Mouse (Mus musculus) thymus, postnatal 0 days (tissue): Measurements from ENCODE around the gene Ppcs. TPM values are rescaled to one million over a fixed set of nuclear protein-coding genes. Genes with fewer than 3 reads are reported as not detected.

Source experiments
- DNase-seq: peaks from one replicate; pipeline ENCODE4 v3.0.0-alpha.2; 2015; ENCODE audit warnings: low spot score
- polyA plus RNA-seq: library from polyadenylated mRNA; unstranded; fragments of >200 nt; fragmentation: Nextera tagmentation; extraction: Ambion mirVana; gene quantifications from 2 replicates; pipeline ENCODE4 v1.2.1, GENCODE M21; 2015

Ppcs gene
- polyA plus RNA-seq: 41.9 and 43.8 TPM in 2 replicates

DNA sequence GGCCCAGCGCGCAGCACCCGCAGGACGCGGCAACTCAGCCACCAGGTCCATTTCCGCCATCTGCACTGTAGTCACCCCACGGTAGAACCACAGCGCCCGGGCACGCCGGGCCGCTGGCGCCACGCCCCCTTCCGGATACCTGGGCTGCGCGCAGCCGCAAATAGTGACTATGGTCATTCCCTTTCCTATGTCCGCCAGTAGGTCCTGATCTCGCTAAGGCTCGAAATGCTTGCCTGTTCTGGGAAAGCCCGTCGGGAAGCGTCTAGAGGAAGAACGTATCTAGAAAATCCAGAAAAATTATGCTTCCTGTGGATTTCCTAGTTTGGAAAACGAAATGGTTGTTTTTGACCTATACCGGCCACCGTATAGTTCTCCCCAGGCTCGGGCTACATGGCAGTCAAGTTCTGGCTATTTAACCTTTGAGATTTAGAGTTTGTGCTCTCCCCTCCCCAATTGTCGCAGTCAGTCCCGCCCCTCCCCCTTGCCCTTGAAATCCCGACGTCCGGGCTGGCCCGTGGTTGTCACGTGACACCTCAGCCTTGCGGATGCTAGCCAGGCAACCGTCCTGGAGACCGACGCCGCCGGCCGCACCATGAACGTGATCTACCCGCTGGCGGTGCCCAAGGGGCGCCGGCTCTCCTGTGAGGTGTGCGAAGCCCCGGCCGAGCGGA is at the start of gene Ppcs, which contains the start of gene Zmynd12:
Ppcs (minus strand) TSS at position 127 of the 671 bp plus-strand sequence.
Zmynd12 (plus strand) TSS at position 521 of the 671 bp plus-strand sequence.
- DNase-seq: peak; percentile 88

DNA sequence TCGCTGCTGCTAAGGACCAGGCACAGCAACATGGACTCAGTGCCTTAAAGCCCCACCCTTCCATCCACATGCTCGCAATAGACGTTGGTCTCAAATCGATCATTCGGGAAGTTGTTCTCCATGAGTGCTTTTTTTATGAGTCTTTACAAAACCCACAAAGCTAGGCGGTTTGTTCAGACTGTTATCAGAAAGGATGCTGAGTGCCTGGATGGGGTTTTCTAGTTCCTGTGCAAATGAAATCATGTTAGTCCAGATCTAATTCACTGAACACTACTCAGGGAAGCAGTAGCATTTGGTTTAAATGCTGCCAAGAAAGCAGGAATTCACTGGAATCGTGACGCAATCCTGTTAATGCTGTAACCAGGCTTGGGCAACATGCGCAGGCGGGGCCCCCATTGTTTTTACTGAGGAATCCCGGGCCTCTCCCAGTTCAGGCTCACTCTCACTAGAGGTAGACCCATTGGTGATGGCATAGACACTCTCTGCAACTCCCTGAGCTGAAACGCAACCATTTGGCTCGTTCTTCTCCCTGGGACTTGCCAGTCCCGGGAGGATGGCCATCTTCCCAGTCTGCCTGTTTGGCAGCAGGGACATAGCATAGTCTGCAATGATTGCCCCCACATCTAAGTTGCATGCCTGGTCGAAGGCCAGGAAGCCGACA is 45.6 kb upstream of the Ppcs start:
- no peak for DNase-seq

DNA sequence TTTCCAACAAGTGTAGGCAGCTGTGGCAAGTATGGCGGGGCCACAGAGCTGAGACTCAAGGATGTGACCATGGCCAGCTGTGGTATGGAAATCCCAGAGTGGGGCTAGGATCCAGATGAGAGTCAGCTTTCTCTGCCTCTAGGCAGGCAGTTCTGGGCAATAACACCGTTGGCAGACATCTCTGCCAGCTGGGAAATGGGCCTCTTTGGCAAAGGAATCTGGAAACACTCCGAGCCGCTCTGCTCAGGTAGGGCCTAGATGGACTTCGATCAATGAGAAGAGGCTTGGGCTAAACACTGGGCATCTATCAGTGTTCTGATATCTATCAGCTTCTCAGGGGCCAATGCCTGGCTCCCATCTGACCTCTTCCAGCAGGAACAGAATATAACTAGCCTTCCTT is 43.6 kb upstream of the Ppcs start:
- no peak for DNase-seq

DNA sequence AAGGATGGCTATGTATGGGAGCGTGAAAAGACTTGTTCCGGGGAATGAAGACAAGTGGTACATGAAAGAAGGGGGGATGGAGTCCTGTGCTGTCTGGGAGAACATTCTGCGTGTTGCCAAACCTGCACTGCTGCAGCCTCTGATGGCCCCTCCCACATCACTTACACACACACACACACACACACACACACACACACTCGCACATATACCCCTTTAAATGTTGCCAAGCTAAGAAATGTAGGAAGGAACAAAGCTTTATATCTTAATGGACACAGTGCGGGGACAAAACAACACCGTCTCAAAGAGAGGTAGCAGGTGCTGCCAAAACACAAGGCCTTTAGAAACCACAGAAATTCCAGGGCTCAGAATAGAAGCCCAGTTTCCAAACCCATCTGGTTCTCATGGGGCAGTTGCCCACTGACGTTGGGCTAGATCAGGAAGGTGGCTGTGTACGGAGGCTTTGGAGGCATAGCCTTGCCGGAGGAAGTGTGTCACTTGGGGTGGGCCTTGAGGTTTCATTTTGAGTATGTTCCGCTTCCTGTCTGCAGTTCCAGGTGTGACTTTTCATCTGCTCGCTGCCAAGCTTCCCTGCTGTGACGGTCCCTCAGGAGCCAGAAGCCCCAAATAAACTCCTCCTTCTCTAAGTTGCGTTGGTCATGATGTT is 41.7 kb upstream of the Ppcs start:
- peak; percentile 76 for DNase-seq

DNA sequence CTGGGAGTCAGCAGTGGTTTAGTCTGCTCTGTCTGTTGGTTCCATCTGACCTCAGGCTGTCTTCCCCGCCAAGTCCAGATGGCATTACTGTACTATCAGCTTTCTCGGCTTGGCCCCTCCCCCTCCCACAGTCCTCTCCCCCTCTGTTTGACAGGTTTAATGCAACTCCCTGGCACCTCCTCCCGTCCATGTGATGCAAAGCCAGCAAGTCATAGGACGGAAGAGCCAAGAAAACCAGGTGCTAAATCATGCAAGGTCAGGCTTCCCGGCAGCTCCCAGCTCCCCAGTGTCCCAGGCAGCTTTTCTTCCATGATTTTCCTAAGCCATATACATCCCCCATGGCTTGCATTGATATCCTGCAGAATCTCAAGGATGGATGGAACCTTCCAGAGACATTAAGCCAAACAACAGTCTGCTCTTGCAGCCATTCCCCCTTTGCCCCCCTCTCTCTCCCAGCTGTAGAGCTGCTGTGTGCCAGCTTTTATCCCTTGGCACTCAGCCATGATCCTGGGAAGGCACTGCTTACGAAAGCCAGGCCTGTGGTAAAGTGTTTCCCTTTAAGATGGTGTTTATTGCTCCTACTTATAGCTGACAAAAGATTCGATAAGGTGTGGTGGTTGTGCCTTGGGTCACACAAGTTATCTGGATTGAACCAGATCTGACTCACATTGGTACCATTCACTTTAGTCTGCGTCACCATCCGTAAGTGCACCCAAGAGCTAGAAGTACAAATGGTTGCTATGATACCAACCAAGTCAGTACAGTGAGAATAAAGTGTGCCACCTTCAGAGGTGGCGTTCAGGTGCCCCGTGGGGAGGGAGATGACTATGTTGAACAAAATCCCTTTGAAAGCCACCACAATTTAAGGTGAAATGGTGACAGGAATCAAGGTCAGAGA is 40.9 kb upstream of the Ppcs start:
- no peak for DNase-seq

DNA sequence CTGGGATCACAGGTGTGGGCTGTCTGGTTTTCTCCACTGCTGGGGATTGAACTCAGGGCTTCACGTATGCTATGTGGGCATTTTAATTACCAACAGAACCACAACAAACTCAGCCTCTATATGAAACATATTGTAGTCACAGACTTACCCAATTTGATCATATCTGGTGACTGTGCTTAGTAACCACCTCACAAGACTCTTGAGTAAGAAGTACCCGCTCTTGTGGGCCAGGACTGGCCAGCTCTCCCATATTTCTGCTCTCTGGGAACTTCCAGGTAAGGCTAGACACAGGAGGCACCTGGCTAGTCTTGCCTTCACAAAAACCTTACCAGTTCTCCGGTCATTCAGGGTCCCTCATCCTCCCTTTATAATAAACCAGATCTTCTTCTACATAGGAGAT is 40.2 kb upstream of the Ppcs start:
- DNase-seq: no peak

DNA sequence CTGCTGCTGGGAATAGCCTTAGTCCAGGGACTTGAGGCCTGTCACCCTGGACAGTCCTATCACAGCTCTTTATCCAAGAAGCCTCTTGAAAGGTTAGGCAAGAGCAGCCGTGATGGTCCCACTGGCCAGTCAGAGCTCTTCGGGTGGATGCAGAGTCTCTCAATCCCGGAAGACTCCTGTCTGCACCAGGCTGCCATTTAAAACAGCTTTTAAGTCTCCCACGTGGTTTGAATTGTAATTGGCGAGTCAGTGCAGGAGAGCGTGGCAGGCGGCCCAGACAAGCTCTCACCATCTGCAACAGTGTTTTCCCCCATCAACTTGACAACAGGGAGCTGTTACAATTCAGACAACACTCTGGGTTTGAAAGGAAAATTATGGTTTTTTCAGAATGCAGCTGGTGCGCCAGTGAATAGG is 38.5 kb upstream of the Ppcs start:
- DNase-seq: no peak

DNA sequence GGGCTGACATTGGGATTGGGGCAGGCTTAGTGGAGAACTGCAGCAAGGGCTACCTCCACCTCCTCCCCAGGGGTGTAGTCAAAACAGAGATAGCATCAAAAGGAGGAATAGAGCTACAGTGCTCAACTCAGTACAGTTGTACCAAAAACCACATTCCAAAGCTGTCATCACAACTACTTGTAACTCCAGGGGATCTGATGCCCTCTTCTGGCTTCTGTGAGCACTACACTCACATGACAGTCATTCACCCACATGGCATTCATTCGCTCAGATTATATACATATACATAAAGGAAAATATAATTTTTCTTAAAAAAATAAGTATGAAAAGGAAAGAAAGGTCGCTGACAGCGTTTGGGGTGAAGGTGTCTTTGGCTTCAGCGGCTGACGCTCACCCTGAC is 38.1 kb upstream of the Ppcs start:
- peak; percentile 51 for DNase-seq

DNA sequence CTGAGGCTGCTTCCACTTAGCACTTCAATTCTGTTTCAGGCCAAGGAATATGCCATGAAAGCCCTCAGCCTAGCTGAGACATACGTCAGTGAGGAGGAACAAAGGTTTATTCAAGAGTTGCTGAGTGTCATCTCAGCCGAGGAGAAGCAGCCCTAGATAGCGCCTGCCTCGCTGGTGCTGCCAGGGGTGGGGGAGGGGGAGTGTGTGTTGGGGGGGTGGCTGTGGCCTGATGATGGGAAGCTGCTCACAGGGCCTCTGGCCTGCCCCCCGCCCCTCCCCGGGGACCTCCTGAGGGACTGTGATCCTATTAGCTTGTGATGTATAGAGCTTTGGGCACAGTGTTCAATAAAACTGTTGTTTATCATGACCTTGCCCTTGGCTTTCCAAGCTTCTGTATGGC is 31.3 kb upstream of the Ppcs start:
- no peak for DNase-seq

DNA sequence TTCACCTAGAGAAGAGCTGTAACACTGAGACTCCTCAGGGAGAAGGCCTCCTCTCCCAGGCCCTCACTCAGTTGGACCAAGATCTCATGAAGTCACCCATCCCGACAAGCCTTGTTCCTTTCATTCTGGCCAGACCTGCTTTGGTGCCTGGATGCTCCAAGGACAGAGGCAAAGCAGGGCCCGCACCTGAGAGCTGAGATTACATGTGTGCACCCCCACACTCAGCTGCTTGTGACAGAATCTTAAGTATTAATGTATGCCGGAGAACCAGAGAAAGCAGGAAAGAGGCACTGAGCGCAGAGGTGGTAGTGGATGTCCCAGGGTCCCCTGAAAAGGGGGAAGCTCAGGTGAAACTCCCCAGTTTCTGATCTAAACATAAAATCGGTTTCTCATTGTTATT is 30.9 kb upstream of the Ppcs start:
- no peak for DNase-seq

DNA sequence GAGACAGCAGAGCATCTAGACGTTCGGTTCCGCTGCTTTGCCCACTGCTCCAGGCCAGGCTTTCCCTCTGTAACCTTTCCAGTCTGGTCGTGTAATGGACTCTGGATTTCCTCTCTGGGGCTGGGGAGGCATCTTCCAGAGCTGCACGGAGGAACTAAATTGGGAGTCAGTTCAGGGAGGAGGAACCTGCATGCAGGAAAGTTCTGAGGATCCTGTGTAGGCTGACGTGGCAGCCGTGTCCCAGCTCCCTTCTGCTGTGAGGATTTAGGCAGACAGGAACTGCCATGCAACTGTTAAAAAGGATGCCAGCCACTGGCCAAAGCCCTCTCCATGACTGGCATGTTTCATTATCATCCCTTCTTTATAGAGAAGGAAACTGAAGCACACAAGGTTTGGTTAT is 28.2 kb upstream of the Ppcs start:
- no peak for DNase-seq

DNA sequence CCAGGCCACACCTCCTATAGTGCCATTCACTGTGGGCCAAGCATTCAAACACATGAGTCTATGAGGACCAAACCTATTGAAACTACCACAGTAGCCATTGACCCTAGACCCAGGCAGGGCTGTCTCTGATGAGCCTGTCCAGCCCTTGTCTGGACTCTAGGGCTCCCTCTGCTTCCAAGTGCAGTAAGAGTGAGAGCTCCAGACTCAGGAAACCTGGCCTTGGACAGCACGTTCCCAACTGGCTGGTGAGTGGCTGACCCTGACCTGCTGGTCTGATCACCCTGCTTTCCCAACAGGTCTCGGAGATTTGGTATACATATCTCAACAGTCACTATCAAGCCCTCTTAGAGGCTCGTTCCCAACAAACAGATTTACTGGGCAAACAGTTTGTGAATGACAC is 25.6 kb upstream of the Ppcs start:
- no peak for DNase-seq

DNA sequence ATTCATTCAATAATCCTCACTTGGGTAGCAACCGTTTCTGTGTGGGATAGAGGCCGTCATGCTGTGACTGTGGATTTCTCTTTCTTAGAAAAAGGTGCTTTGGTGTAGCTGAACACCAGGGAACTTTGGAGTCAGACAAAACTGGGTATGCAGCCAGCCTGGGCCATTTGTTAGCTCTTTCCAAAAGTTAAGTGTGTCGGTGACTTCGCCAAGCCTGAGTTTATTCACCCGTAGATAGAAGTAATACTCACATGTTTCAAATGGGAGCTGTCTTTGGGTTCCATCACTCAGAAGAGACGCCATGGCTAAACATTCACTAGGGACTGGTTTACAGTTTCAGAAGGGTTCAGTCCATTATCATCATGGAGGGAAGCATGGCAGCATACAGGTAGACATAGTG is 25.0 kb upstream of the Ppcs start:
- no peak for DNase-seq

DNA sequence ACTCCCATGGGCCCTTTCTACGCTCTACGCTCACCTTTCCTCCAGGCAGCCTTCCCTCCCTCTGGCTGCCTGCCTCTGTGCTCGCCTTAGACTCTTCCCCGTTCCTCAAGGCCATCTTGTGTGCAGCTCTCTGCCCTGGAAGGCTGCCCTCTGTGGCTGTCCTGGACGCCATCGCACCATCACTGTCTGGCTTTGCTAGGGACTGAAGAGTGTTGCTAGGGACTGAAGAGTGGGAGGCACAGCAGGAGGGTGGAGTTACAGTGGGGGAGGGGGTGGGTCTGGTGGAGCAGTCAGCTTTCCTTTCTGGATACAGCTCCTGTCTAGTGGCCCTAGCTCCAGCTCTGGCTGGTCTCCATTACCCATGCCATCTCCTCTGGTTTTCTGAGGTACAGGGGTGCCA is 20.3 kb upstream of the Ppcs start:
- DNase-seq: no peak

DNA sequence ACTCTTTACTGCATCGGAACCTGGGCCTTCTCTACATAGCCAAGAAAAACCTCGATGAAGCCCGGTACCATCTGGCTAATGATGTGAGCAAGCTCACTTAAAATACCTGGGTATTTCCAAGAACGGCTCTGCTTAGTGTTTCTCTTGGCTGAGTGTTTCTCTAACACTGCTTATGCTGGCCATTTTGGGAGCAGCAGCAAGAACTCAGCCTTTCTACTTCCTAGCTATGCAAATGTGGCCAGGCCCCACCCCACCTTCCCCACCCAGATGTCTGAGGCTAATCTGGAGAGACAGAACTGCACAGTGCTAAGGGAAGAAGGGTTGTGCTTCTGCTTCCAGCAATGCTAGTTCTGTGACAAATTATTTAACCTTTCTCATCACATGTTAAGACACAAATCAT is 19.6 kb upstream of the Ppcs start:
- DNase-seq: no peak

DNA sequence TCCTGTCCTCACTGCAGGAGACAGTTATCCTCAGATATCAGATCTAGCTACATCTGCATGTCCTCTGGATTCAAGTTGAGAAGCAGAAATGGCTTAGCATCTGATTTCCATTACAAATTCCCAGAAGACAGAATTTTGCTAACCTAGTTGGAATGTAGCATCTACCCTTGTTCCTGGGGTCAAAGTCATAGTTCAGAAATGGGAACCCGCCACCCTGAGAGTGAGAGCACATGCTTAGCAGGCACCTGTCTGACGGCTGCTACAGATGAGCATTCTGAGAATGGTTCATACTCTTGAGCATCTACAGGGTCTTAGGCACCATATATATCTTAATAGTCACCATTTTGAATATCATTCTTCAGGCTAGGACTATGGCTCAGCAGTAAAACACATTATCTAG is 15.7 kb upstream of the Ppcs start:
- no peak for DNase-seq

DNA sequence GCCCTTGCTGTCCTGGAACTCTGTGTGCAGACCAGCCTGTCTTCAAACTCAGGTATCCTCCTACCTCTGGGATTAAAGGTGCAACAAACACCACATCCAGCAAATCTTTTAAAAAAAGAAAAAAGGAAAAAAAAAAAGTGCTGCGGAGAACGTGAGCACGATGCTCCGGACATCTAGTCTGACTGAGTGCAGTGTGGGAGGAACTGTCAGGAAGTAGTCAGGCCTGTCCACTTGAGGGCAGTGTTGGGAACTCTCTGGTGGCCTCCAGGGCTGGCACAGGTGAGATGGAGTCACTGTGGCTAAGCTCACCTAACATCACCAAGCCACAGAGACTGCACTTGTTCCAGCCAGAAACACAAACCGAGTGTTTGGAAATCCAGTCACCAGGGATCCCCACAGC is 8.5 kb upstream of the Ppcs start:
- DNase-seq: peak; percentile 28

DNA sequence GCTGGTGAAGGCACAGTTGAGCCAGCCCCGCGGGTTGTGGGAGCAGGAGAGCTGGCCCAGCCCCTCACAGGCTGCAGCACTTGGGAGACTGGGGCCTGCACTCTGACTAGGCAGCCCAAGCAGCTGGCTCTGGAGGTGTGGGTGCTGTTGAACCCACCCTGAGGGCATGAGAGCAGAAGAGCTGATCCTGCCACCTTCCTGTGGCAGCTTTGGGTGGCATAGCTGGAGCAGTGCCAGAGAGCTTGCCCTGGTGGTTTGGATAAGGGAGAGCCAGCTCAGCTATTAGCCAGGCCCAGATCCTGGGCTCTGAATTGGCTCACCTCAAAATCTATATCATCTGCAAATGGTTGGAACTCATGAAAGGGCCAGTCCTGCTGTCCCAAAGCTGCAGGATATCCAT is 5.5 kb upstream of the Ppcs start:
- no peak for DNase-seq

DNA sequence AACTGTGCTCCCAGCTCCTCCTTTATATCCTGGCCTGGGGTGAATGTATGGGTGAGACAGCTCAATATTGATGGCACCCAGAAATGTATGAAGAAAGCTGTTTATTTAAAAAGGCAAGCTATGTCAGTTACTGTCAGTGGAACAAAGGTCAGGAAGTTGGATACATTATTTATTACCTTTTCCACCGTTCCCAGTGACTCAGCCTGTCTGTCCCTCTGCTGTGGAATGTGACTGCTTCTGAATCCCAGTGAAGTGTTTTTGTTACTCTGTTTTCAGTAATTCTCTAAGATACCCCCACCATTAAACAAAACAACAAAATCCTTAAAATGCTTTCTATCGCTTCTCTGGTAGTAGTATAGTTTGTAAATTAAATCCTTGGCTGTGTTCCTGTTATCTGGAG is 3.4 kb upstream of the Ppcs start:
- DNase-seq: no peak

DNA sequence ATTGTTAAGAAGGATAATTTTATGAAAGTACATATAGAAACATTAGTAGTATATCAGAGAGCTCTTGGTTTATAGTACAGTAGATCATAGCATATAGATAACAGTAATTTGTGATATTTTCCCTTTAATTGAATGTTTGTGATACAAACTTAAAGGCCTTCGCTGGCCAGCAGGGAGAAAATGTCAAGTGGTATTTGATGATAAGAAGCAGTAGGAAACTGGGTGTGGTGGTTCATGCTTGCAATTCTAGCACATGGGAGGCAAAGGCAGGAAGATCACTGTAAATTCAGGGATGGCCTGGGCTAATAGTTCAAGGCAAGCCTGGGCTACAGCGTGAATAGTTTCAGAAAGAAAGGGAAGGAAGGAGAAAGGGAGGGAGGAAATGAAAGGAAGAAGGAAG is 2.9 kb upstream of the Ppcs start:
- DNase-seq: no peak

DNA sequence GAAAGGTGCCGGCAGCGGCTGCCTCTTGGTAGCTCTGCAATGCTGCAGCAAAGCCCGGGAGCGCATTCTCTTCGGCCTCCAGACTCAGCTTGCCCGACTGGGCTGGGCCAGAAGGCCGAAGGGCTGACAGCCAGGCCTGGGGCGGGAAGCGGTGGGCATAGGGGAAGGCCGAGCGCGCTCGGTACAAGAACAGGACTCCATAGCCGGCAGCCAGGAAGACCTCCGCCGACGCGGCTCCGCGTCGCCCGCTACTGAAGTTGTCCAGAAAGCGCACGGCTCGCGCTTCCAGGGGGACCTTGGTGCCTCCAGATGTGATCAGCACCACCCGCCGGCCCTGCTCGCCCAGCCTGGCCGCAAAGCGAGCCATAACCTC is 313 bp downstream of the Ppcs start:
- no peak for DNase-seq

DNA sequence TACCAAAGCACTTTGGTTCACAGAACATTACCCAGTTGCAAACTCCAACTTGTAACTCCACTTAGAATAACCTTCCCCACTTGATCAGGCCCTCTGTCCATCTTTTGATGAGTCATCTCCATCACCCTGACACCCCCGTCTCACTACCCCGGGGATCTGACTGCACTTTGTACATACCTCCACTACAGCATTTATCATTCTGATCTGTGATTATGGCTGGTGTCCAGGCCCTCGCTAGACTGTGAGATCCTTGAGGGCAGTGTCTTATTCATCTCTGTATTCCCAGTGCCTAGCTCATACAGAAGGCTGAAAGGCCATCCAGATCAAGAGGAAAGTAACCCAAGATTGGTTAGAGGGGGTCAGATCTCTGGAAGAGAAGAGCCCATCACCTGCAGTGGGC is 1.0 kb downstream of the Ppcs start:
- DNase-seq: no peak
